Mouse (Mus musculus) liver, embryonic 15.5 days (tissue): Measurements from ENCODE around the gene Pafah2. TPM values are rescaled to one million over a fixed set of nuclear protein-coding genes. Genes with fewer than 3 reads are reported as not detected.
"Not testable (repeated sequence)": the region's sequence is repeated elsewhere in the genome, so short reads cannot be mapped to it uniquely, and the experiment has no call there.

ENCODE experiments used
- ATAC-seq: fragments of 200-750 bp; cut with Nextera tagmentation; 2 replicates; pipeline ENCODE4 v1.8.0; 2017; ENCODE audit warnings: moderate number of reproducible peaks, mild to moderate bottlenecking, moderate library complexity; ENCODE audit not compliant: insufficient read depth
- H3K27ac ChIP-seq: fragments of 300-500 bp; sonication (generic); replicated peaks from 2 replicates; pipeline ENCODE4 v1.5.1; 2015; ENCODE audit warnings: mild to moderate bottlenecking, inconsistent platforms
- H3K27me3 ChIP-seq: fragments of 300-500 bp; sonication (generic); 2 replicates; pipeline ENCODE4 v1.6.1; 2015; ENCODE audit warnings: mild to moderate bottlenecking, inconsistent platforms
- H3K36me3 ChIP-seq: fragments of 300-500 bp; sonication (generic); replicated peaks from 2 replicates; pipeline ENCODE4 v1.6.1; 2015; ENCODE audit warnings: moderate library complexity, mild to moderate bottlenecking, inconsistent platforms
- H3K4me1 ChIP-seq: fragments of 300-500 bp; sonication (generic); replicated peaks from 2 replicates; pipeline ENCODE4 v1.6.1; 2015; ENCODE audit warnings: inconsistent platforms
- H3K4me2 ChIP-seq: fragments of 300-500 bp; sonication (generic); 2 replicates; pipeline ENCODE4 v1.6.1; 2015; ENCODE audit warnings: moderate library complexity, mild to moderate bottlenecking, inconsistent platforms
- H3K4me3 ChIP-seq: fragments of 300-500 bp; sonication (generic); replicated peaks from 2 replicates; pipeline ENCODE4 v1.5.1; 2015; ENCODE audit warnings: mild to moderate bottlenecking, inconsistent platforms
- H3K9ac ChIP-seq: fragments of 300-500 bp; sonication (generic); 2 replicates; pipeline ENCODE4 v1.6.1; 2015; ENCODE audit warnings: moderate library complexity, mild to moderate bottlenecking, inconsistent platforms
- H3K9me3 ChIP-seq: fragments of 300-500 bp; sonication (generic); replicated peaks from 2 replicates; pipeline ENCODE4 v1.6.1; 2016; ENCODE audit warnings: inconsistent platforms
- WGBS: fragments of 180-500 bp; shearing (Covaris S2); methylation state at CpG from one replicate; pipeline ENCODE4 v1.1.7; 2015; ENCODE audit warnings: mixed read lengths; ENCODE audit not compliant: insufficient replicate concordance; 5-methylcytosine and 5-hydroxymethylcytosine counted together
- polyA plus RNA-seq: library from polyadenylated mRNA; unstranded; fragments of >200 nt; fragmentation: Nextera tagmentation; extraction: Ambion mirVana; gene quantifications from 2 replicates; pipeline ENCODE4 v1.2.1, GENCODE M21; 2015

Pafah2 gene
- polyA plus RNA-seq, 1 experiment from 2014 or later = 5.4 TPM

DNA sequence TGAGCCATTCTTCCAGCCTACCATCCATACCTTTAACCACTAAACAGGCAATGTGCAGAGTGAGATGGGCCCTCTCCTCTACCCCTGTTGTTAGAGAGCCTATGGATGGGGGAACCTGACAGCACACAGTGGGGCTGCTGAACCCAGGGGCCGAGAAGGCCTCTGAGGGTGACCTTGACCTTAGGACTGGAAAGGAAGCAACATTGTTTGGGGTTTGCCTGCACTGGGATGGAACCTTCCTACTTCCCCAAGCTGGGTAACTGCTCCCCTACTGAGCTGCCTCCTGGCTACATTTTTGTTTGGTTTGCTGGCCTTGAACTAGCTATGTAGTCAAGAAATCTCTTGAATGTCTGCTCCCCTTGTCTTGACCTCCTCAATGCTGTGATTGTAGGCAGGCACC lies 21.8 kb upstream of the Pafah2 start:
- Histone ChIP-seq H3K9ac (no peak overlapping the region), H3K9me3 (no peaks in the 10 kb centered on the region), H3K4me3 (no peak overlapping the region), H3K36me3 (no peaks in the 10 kb centered on the region), H3K4me1 (peaks cover 21% of the 10 kb centered on the region), H3K27ac (no peak overlapping the region), H3K4me2 (no peak overlapping the region), H3K27me3 (peaks cover 49% of the 10 kb centered on the region)
- no peak for ATAC-seq
- WGBS = 52% methylated on average over 1 of the region's 1 CpGs

- no peak overlapping the region for H3K27ac ChIP-seq
- no peak overlapping the region for H3K4me3 ChIP-seq
- no peak overlapping the region for H3K9ac ChIP-seq
- no peak overlapping the region for H3K4me2 ChIP-seq
- WGBS = 44% methylated on average over 10 of the region's 10 CpGs
- H3K9me3 ChIP-seq = no peaks in the 10 kb centered on the region
- no peaks in the 10 kb centered on the region for H3K36me3 ChIP-seq
- no peak for ATAC-seq
- peaks cover 11% of the 10 kb centered on the region for H3K27me3 ChIP-seq
- H3K4me1 ChIP-seq = no peaks in the 10 kb centered on the region
These were observed 18.0 kb upstream of the Pafah2 start for GRCm38 (mm10) chr4:134378089-134378615.

- Histone ChIP-seq H3K4me3 (no peak overlapping the region), H3K4me1 (no peaks in the 10 kb centered on the region), H3K27ac (no peak overlapping the region), H3K4me2 (no peak overlapping the region), H3K27me3 (no peaks in the 10 kb centered on the region), H3K9me3 (no peaks in the 10 kb centered on the region), H3K36me3 (no peaks in the 10 kb centered on the region), H3K9ac (no peak overlapping the region)
- 69% methylated on average over 8 of the region's 8 CpGs for WGBS
- ATAC-seq = no peak
These were observed 16.6 kb upstream of the Pafah2 start for GRCm38 (mm10) chr4:134379510-134379909.

DNA sequence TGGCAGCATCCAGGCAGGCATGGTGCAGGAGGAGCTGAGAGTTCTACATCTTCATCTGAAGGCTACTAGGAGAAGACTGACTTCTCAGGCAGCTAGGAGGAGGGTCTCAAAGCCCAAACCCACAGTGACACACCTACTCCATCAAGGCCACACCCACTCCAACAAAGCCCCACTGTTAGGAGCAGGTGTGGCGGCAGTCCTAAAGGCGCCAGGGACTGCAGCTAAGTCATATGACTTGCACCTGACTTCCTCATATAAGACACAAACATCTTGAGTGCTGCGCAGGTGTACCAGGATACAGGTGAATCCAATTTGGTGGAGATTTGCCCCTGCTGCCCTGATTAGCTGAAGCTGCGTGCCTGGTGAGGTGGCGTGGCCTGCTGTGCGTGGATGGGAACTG lies 12.4 kb upstream of the Pafah2 start, which contains the start of gene Extl1:
Gene Extl1, minus strand, starts transcription at position 101 of the 400 bp plus-strand sequence.
- WGBS = 83% methylated on average over 2 of the region's 6 CpGs
- H3K9me3 ChIP-seq, H3K9ac ChIP-seq, H3K4me2 ChIP-seq, H3K27ac ChIP-seq, H3K4me1 ChIP-seq, H3K27me3 ChIP-seq, H3K36me3 ChIP-seq, H3K4me3 ChIP-seq, ATAC-seq: not testable (repeated sequence)

DNA sequence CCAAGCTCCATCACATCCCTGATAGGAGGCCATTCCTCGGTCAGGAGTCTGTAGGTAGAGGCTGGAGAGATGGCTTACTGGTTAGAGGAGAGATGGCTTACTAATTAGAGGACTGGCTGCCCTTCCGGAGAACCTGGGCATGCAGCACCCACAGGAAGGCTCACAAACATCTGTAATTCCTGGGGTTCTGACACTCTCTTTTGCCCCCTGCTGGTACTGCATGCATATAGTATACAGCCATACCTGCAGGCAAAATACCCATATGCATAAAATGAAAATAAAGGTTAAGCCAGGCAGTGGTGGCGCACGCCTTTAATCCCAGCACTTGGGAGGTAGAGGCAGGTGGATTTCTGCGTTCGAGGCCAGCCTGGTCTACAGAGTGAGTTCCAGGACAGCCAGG lies 8.9 kb upstream of the Pafah2 start:
- WGBS = 53% methylated on average over 6 of the region's 6 CpGs
- no peak for ATAC-seq
- Histone ChIP-seq H3K4me1 (no peaks in the 10 kb centered on the region), H3K36me3 (no peaks in the 10 kb centered on the region), H3K9me3 (no peaks in the 10 kb centered on the region), H3K4me3 (no peak overlapping the region), H3K27me3 (peaks cover 5% of the 10 kb centered on the region; the same call in 1 of the 2 replicates), H3K4me2 (no peak overlapping the region), H3K27ac (no peak overlapping the region), H3K9ac (no peak overlapping the region)

GRCm38 (mm10) chr4:134388397-134388796 lies 7.7 kb upstream of the Pafah2 start:
- Histone ChIP-seq H3K27me3 (peaks cover 5% of the 10 kb centered on the region; the same call in 1 of the 2 replicates), H3K4me3 (no peak overlapping the region), H3K4me2 (no peak overlapping the region), H3K36me3 (no peaks in the 10 kb centered on the region), H3K9ac (no peak overlapping the region), H3K9me3 (no peaks in the 10 kb centered on the region), H3K27ac (no peak overlapping the region), H3K4me1 (no peaks in the 10 kb centered on the region)
- ATAC-seq = no peak
- WGBS = 11% methylated on average over 5 of the region's 5 CpGs

DNA sequence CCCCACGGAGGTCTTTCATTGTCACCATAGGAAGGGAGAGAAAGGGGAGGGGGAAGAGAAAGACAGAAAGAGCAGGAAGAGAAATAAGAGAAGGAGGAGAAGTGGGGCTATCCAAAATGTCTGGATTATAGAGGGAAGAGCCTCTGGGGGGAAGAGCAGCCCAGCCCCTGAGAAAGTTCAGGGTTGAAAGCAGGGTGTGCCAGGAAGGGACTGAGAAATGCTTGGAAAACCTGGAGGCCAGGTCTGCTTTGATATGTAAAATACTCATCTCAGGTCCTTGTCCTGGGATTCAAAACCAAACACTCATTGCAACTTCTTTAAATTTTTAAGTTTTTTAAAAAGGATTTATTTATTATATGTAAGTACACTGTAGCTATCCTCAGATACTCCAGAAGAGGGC lies 4.5 kb upstream of the Pafah2 start:
- Histone ChIP-seq H3K4me1 (peaks cover 11% of the 10 kb centered on the region; the same call in 1 of the 2 replicates), H3K9me3 (no peaks in the 10 kb centered on the region), H3K4me3 (no peak overlapping the region), H3K4me2 (no peak overlapping the region), H3K9ac (no peak overlapping the region), H3K36me3 (no peaks in the 10 kb centered on the region), H3K27me3 (peaks cover 8% of the 10 kb centered on the region; the same call in 1 of the 2 replicates), H3K27ac (no peak overlapping the region)
- ATAC-seq = no peak
- WGBS = 64% methylated on average over 1 of the region's 1 CpGs

DNA sequence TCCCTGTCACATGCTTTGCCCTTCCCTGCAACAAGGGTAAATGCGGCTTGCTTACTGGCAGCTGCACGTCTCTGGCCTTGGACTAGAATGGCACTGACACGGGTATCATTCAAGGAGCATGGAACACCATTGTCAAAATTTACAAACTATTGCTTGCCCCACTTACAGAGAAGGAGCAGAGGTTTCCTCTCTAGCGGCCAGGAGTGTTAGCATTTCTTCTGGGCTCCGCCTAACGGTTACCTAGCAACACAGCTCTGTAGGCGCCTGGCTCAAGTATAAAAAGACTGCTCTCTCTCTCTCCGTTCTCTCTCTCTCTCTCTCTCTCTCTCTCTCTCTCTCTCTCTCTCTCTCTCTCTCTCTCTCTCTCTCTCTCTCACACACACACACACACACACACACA lies 3.5 kb upstream of the Pafah2 start:
- H3K9ac ChIP-seq = no peak overlapping the region
- H3K27me3 ChIP-seq = peaks cover 3% of the 10 kb centered on the region; the same call in 1 of the 2 replicates
- H3K9me3 ChIP-seq = no peaks in the 10 kb centered on the region
- H3K4me1 ChIP-seq = peaks cover 17% of the 10 kb centered on the region
- no peak for ATAC-seq
- no peaks in the 10 kb centered on the region for H3K36me3 ChIP-seq
- 23% methylated on average over 8 of the region's 8 CpGs for WGBS
- H3K27ac ChIP-seq = no peak overlapping the region
- no peak overlapping the region for H3K4me2 ChIP-seq
- no peak overlapping the region for H3K4me3 ChIP-seq

DNA sequence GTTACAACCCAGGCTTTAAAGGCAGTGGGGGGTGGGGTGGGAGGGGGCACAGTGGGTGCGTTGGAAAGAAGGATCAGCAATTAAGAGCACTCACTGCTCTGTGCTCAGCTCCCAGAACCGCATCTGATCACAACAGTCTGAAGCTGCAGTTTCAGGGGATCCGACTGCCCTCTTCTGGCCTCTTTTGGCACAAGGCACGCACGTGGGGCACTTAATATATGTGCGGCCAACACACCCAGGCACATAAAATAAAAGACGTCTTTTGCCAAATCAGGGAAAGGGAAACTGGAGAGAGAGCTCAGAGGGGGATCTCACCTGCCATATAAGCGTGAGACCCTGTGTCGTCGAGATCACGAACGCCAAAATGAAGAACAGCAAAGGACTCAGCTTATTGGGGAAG lies 3.1 kb upstream of the Pafah2 start:
- ATAC-seq = no peak
- H3K4me1 ChIP-seq = peaks cover 19% of the 10 kb centered on the region
- no peak overlapping the region for H3K9ac ChIP-seq
- 27% methylated on average over 12 of the region's 12 CpGs for WGBS
- H3K36me3 ChIP-seq = no peaks in the 10 kb centered on the region
- peaks cover 3% of the 10 kb centered on the region; the same call in 1 of the 2 replicates for H3K27me3 ChIP-seq
- no peak overlapping the region for H3K27ac ChIP-seq
- no peaks in the 10 kb centered on the region for H3K9me3 ChIP-seq
- no peak overlapping the region for H3K4me2 ChIP-seq
- no peak overlapping the region for H3K4me3 ChIP-seq

DNA sequence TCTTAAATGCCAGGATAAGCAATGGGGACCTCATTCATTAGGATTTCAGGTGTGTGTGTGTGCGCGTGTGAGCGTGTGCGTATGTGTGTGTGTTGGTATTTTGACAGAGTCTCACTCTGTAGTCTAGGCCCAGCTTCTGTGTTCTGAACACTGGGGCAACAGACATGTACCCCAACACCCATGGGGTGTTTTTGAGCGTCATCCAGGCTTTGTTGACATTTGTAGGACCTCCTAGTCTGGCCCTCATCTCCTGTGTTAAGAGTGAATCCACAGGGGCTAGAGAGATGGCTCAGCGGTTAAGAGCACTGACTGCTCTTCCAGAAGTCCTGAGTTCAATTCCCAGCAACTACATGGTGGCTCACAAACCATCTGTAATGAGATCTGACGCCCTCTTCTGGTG lies 978 bp upstream of the Pafah2 start:
- no peak overlapping the region for H3K4me2 ChIP-seq
- 81% methylated on average over 7 of the region's 7 CpGs for WGBS
- H3K9me3 ChIP-seq = no peaks in the 10 kb centered on the region

GRCm38 (mm10) chr4:134397121-134397520 lies 1.0 kb downstream of the Pafah2 start:
- no peaks in the 10 kb centered on the region for H3K9me3 ChIP-seq
- peaks cover 44% of the 10 kb centered on the region for H3K4me1 ChIP-seq
- H3K27ac ChIP-seq = peak overlapping the region; percentile 78
- H3K9ac ChIP-seq = peak overlapping the region; percentile 58; the same call in 1 of the 2 replicates
- peak overlapping the region; percentile 57 for H3K4me3 ChIP-seq
- ATAC-seq = no peak
- peak overlapping the region; percentile 80 for H3K4me2 ChIP-seq
- 30% methylated on average over 7 of the region's 7 CpGs for WGBS
- H3K27me3 ChIP-seq = peaks cover 3% of the 10 kb centered on the region; the same call in 1 of the 2 replicates
- H3K36me3 ChIP-seq = no peaks in the 10 kb centered on the region

More for the DNA sequence above, 978 bp upstream of the Pafah2 start:
- Histone ChIP-seq H3K36me3 (no peaks in the 10 kb centered on the region), H3K4me3 (no peak overlapping the region), H3K9ac (no peak overlapping the region), H3K27me3 (peaks cover 3% of the 10 kb centered on the region; the same call in 1 of the 2 replicates), H3K27ac (no peak overlapping the region), H3K4me1 (peaks cover 26% of the 10 kb centered on the region)
- ATAC-seq = no peak

DNA sequence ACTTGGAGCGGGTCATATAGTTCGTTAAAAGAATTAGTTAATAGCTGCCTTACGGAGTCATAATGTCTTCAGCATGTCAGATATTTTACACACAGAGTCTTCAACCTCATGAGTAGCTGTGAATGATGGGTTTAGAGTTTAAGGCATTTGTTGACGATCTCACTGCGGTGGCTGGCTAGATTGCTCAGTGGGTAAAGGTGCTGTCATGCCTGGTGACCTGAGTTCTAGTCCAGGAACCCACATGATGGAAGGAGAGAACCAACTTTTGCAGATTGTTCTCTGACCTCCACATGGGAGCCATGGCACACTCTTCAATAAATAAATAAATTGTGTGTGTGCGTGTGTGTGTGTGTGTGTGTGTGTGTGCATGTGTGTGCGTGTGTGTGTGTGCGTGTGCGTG lies 1.6 kb downstream of the Pafah2 start:
- Histone ChIP-seq H3K9ac (no peak overlapping the region), H3K4me1 (peaks cover 51% of the 10 kb centered on the region), H3K27ac (peak overlapping the region; percentile 78; the same call in 1 of the 2 replicates), H3K27me3 (peaks cover 8% of the 10 kb centered on the region), H3K4me3 (peak overlapping the region; percentile 57; the same call in 1 of the 2 replicates), H3K36me3 (no peaks in the 10 kb centered on the region), H3K9me3 (no peaks in the 10 kb centered on the region), H3K4me2 (peak overlapping the region; percentile 80; the same call in 1 of the 2 replicates)
- 75% methylated on average over 9 of the region's 9 CpGs for WGBS
- no peak for ATAC-seq
